Mouse (Mus musculus) midbrain, embryonic 14.5 days (tissue): Measurements from ENCODE around the gene Slc13a5. TPM values are rescaled to one million over a fixed set of nuclear protein-coding genes. Genes with fewer than 3 reads are reported as not detected.

Source experiments
- ATAC-seq: fragments of 200-750 bp; cut with Nextera tagmentation; 2 replicates; pipeline ENCODE4 v1.8.0; 2017; ENCODE audit warnings: moderate number of reproducible peaks, moderate library complexity; ENCODE audit not compliant: low FRiP score, low TSS enrichment
- DNase-seq: peaks from one replicate; pipeline ENCODE4 v3.0.0-alpha.2; 2015
- H3K27ac ChIP-seq: fragments of 300-500 bp; sonication (generic); replicated peaks from 2 replicates; pipeline ENCODE4 v1.5.1; 2014; ENCODE audit warnings: mild to moderate bottlenecking, low read depth, low read length, moderate library complexity
- H3K27me3 ChIP-seq: fragments of 300-500 bp; sonication (generic); 2 replicates; pipeline ENCODE4 v1.6.1; 2014; ENCODE audit warnings: low read length, control low read depth, mixed read lengths; ENCODE audit not compliant: control insufficient read depth, insufficient read depth
- H3K36me3 ChIP-seq: fragments of 300-500 bp; sonication (generic); 2 replicates; pipeline ENCODE4 v1.6.1; 2014; ENCODE audit warnings: low read length, control low read depth; ENCODE audit not compliant: control insufficient read depth, insufficient read depth
- H3K4me1 ChIP-seq: fragments of 300-500 bp; sonication (generic); 2 replicates; pipeline ENCODE4 v1.6.1; 2014; ENCODE audit warnings: mild to moderate bottlenecking, antibody characterized with exemption, low read length, control low read depth; ENCODE audit not compliant: control insufficient read depth, insufficient read depth
- H3K4me2 ChIP-seq: fragments of 300-500 bp; sonication (generic); 2 replicates; pipeline ENCODE4 v1.6.1; 2014; ENCODE audit warnings: mild to moderate bottlenecking, low read length, moderate library complexity
- H3K4me3 ChIP-seq: fragments of 300-500 bp; sonication (generic); replicated peaks from 2 replicates; pipeline ENCODE4 v1.5.1; 2014; ENCODE audit warnings: low read depth, low read length
- H3K9ac ChIP-seq: fragments of 300-500 bp; sonication (generic); replicated peaks from 2 replicates; pipeline ENCODE4 v1.6.1; 2014; ENCODE audit warnings: mild to moderate bottlenecking, low read length, moderate library complexity
- H3K9me3 ChIP-seq: fragments of 300-500 bp; sonication (generic); 2 replicates; pipeline ENCODE4 v1.6.1; 2016; ENCODE audit warnings: low read length, control low read depth, mixed read lengths; ENCODE audit not compliant: control insufficient read depth
- WGBS: fragments of 180-500 bp; shearing (Covaris S2); extraction: QIAGEN DNeasy Blood & Tissue Kit; methylation state at CpG from one replicate; pipeline ENCODE4 v1.1.7; 2014; 5-methylcytosine and 5-hydroxymethylcytosine counted together
- polyA plus RNA-seq: library from polyadenylated mRNA; unstranded; fragments of >200 nt; fragmentation: Nextera tagmentation; extraction: Ambion mirVana; gene quantifications from 2 replicates; pipeline ENCODE4 v1.2.1, GENCODE M21; 2014

The Slc13a5 gene
- polyA plus RNA-seq, 1 experiment from 2014 or later = 1.0 TPM

- ATAC-seq (no peak), DNase-seq (no peak)
- no peak overlapping the region for H3K9ac ChIP-seq
- no peak overlapping the region for H3K4me3 ChIP-seq
- no peaks in the 10 kb centered on the region for H3K9me3 ChIP-seq
- H3K27ac ChIP-seq = no peak overlapping the region
- H3K36me3 ChIP-seq = no peaks in the 10 kb centered on the region
- WGBS = 89% methylated on average over 5 of the region's 5 CpGs
- no peaks in the 10 kb centered on the region for H3K4me1 ChIP-seq
- no peak overlapping the region for H3K4me2 ChIP-seq
- H3K27me3 ChIP-seq = no peaks in the 10 kb centered on the region
These were observed 14.3 kb upstream of the Slc13a5 start for GRCm38 (mm10) chr11:72281143-72281851.

GRCm38 (mm10) chr11:72273341-72273740 lies 6.3 kb upstream of the Slc13a5 start:
- no peaks in the 10 kb centered on the region for H3K27me3 ChIP-seq
- H3K4me2 ChIP-seq = no peak overlapping the region
- 69% methylated on average over 3 of the region's 3 CpGs for WGBS
- H3K9ac ChIP-seq = no peak overlapping the region
- no peaks in the 10 kb centered on the region for H3K36me3 ChIP-seq
- H3K4me1 ChIP-seq = no peaks in the 10 kb centered on the region
- no peak overlapping the region for H3K4me3 ChIP-seq
- H3K9me3 ChIP-seq = no peaks in the 10 kb centered on the region
- ATAC-seq (no peak), DNase-seq (no peak)
- H3K27ac ChIP-seq = no peak overlapping the region

DNA sequence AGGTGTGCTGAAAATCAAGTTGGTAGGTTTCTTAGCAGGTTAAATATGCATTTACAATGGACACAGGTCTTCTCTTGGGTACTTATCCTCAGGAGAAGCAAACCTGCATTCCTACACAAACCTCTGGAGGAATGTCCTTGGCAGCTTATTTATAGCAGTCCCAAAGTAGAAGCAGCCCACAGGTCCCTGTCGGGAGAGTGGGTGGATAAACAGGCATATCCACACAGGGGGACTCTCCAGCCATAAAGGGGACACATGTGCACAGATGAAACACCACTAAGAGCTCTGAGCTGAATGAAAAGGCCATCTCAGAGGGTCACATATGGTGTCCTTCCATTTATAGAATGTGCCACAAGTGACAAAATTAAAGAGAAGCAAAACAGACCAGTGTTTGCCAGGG lies 4.7 kb upstream of the Slc13a5 start:
- no peaks in the 10 kb centered on the region for H3K36me3 ChIP-seq
- DNase-seq (no peak), ATAC-seq (no peak)
- H3K4me1 ChIP-seq = no peaks in the 10 kb centered on the region; the same call in 1 of the 2 replicates
- H3K9ac ChIP-seq = no peak overlapping the region
- H3K27me3 ChIP-seq = peaks cover 11% of the 10 kb centered on the region; the same call in 1 of the 2 replicates
- no peaks in the 10 kb centered on the region for H3K9me3 ChIP-seq
- no peak overlapping the region for H3K27ac ChIP-seq
- WGBS = 76% methylated on average over 1 of the region's 1 CpGs
- H3K4me2 ChIP-seq = no peak overlapping the region
- no peak overlapping the region for H3K4me3 ChIP-seq

DNA sequence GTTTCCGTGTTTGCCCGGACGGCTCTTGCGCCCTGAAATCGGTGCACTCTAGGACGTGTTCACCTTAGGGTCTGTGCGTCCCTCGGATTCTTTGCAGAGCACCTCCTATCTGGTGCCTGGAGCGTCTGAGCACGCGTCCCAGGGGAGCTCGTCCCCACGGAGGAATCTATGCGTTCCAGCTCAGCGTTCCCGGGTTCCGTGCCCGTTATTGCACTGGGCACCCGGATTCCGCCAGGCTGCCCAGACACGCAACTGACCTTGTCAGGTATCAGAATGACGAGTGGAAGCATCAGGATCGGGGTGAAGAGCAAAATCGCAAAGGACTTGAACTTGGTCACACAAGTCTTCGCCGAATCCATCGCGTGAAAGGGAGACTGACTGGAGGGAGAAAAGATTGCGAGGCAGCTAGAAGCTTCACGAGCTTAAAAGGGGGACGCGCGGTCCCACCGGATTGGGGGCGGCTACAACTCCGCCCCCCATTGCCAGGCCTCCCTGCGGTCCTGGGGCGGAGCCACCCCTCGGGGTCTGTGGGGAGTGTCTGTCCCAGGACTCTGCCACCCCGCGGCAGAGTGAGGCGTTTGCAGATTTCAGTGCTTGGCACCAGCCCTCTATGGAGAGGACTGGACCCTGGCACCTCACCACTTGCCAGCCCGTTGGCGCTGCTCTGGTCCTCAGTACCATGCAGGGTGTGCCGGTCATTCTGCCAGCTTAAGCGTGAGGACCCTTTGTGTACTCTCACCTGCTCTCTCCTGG lies 639 bp downstream of the Slc13a5 start:
- Histone ChIP-seq H3K4me1 (peaks cover 7% of the 10 kb centered on the region; the same call in 1 of the 2 replicates), H3K4me2 (peak overlapping the region; percentile 72), H3K9me3 (no peaks in the 10 kb centered on the region), H3K9ac (peak overlapping the region; percentile 32), H3K27me3 (peaks cover 30% of the 10 kb centered on the region), H3K27ac (no peak overlapping the region), H3K4me3 (peak overlapping the region; percentile 40), H3K36me3 (no peaks in the 10 kb centered on the region)
- 2% methylated on average over 46 of the region's 46 CpGs for WGBS
- peak; percentile 79 for DNase-seq
- peak; percentile 73 for ATAC-seq

DNA sequence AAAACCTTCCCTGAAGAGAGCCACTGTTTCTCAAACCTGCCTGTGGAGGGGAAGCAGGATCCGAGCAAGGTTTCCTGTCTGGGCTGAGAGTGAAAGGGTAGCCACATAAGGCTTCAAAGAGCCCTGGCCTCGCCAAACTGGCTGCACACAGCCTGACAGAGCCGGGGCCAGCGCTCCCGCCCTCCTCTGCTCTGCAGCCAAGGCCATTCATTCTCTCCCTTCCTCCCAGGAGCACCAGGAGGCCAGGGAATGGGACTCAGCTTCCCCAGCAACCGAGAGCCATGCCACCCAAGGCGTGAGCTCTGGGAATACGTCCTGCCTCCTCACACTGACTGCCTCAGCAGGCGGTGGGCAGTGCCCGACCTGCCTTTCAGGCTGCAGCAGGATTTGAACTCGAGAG lies 1.5 kb downstream of the Slc13a5 start:
- WGBS = 4% methylated on average over 11 of the region's 11 CpGs
- ATAC-seq (no peak), DNase-seq (peak; percentile 31)
- Histone ChIP-seq H3K27ac (no peak overlapping the region), H3K4me1 (peaks cover 7% of the 10 kb centered on the region; the same call in 1 of the 2 replicates), H3K9me3 (no peaks in the 10 kb centered on the region), H3K27me3 (peaks cover 30% of the 10 kb centered on the region), H3K4me2 (peak overlapping the region; percentile 21; the same call in 1 of the 2 replicates), H3K4me3 (no peak overlapping the region), H3K36me3 (no peaks in the 10 kb centered on the region), H3K9ac (no peak overlapping the region)

- ATAC-seq (no peak), DNase-seq (no peak)
- Histone ChIP-seq H3K4me3 (no peak overlapping the region), H3K4me1 (no peaks in the 10 kb centered on the region), H3K36me3 (no peaks in the 10 kb centered on the region), H3K9ac (no peak overlapping the region), H3K4me2 (no peak overlapping the region), H3K27me3 (no peaks in the 10 kb centered on the region), H3K9me3 (no peaks in the 10 kb centered on the region), H3K27ac (no peak overlapping the region)
- WGBS = 92% methylated on average over 2 of the region's 2 CpGs
These were observed 10.6 kb downstream of the Slc13a5 start for GRCm38 (mm10) chr11:72256441-72256840.

DNA sequence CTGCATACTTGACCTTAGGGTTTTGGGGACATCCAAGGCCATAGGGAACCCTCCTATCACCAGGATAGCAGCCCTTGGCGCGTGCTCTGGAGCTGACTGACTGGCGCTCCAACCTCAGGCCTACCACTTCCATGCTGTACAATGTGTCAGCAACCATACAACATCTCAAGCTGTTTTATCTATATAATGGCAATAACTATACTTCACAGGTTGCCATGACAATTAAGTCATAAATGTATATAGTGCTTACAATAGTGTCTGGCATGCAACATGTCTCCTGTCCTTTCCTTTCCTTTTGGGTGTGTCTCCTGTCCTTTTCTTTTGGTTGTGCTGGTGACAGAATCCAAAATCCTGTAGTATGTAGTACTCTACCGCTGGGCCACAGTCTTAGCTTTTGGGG lies 11.4 kb downstream of the Slc13a5 start:
- 97% methylated on average over 4 of the region's 4 CpGs for WGBS
- Histone ChIP-seq H3K9me3 (no peaks in the 10 kb centered on the region), H3K36me3 (no peaks in the 10 kb centered on the region), H3K27me3 (no peaks in the 10 kb centered on the region), H3K4me3 (no peak overlapping the region), H3K9ac (no peak overlapping the region), H3K4me2 (no peak overlapping the region), H3K4me1 (no peaks in the 10 kb centered on the region), H3K27ac (no peak overlapping the region)
- ATAC-seq = no peak
- no peak for DNase-seq

GRCm38 (mm10) chr11:72245196-72245753 lies 21.7 kb downstream of the Slc13a5 start:
- H3K4me2 ChIP-seq = no peak overlapping the region
- ATAC-seq (no peak), DNase-seq (no peak)
- H3K9me3 ChIP-seq = no peaks in the 10 kb centered on the region
- no peak overlapping the region for H3K9ac ChIP-seq
- no peaks in the 10 kb centered on the region for H3K27me3 ChIP-seq
- H3K27ac ChIP-seq = no peak overlapping the region
- no peak overlapping the region for H3K4me3 ChIP-seq
- H3K36me3 ChIP-seq = no peaks in the 10 kb centered on the region
- 87% methylated on average over 8 of the region's 8 CpGs for WGBS
- H3K4me1 ChIP-seq = no peaks in the 10 kb centered on the region
